Mouse (Mus musculus) left cerebral cortex, adult 6 months (tissue): ENCODE measurements around the gene Cdc20. TPM values are rescaled to one million over a fixed set of nuclear protein-coding genes. Genes with fewer than 3 reads are reported as not detected.

ENCODE experiments used
- long read RNA-seq, 2 experiments: library from polyadenylated mRNA; unstranded; transcript quantifications; one replicate each; pipeline ENCODE4 v2.0.0; 2019 to 2020
- polyA plus RNA-seq: library from polyadenylated mRNA; unstranded; fragments of <200 nt; fragmentation: Nextera tagmentation; gene quantifications from 2 replicates; pipeline ENCODE4 v1.2.3, GENCODE M21; 2021

Gene Cdc20
- polyA plus RNA-seq = 1.2 and 1.4 TPM in 2 replicates
- long read RNA-seq, experiment 1, transcript Cdc20-201 (10 exons, 1,793 nt) = major isoform, 5 of 5 reads
- long read RNA-seq, experiment 1, partial matches to known transcripts = 0 of 5 reads
- long read RNA-seq, experiment 1, other reads (novel, unspliced or antisense) = 0 of 5 reads
- long read RNA-seq, experiment 2, partial matches to known transcripts = 0 of 2 reads
- long read RNA-seq, experiment 2, other reads (novel, unspliced or antisense) = 0 of 2 reads

GRCm38 (mm10) chr4:118436820-118437603, at the start of gene Cdc20:
TSS of gene Cdc20 (minus strand) at chr4:118437352.

GRCm38 (mm10) chr4:118457345-118457975, 20.3 kb upstream of the Cdc20 start, which contains the start of gene Mpl:
TSS of gene Mpl (minus strand) at chr4:118457513.

DNA sequence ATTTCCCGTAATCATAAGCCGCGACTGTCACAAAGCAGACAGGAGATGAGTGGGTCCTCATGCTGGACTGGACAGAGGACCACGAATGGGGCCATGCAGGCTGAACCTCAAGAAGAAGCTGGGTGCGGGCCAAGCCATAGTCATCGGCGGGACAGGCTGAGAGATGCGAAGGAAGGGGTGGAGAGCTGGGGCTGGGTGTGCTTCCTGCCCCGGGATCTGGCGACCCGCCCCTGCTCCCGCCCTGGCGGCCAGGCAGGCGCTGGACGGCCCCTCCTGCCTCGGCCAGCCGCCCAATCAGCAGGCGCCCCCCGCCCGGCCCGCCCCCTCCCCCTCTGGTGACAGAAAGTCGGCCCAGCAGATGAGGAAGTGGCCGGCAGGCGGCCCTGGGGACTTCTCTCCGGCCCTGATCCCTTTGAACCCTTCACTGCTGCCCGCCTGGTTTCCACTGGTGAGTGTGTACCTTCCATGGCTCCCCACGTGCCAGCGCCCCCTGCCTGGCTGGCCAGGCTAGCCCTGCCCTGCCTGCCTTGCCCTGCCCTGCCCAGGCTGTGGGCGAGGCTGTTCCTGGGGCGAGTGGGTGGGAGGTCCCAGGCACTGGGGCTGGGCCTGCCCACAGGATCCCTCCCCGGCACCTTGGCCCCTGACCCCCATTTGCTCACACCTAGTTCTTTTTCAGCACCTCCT, 9.2 kb downstream of the Cdc20 start, which contains the start of gene Elovl1:
Gene Elovl1 (plus strand): TSS at position 326 of the 684 bp plus-strand sequence.

DNA sequence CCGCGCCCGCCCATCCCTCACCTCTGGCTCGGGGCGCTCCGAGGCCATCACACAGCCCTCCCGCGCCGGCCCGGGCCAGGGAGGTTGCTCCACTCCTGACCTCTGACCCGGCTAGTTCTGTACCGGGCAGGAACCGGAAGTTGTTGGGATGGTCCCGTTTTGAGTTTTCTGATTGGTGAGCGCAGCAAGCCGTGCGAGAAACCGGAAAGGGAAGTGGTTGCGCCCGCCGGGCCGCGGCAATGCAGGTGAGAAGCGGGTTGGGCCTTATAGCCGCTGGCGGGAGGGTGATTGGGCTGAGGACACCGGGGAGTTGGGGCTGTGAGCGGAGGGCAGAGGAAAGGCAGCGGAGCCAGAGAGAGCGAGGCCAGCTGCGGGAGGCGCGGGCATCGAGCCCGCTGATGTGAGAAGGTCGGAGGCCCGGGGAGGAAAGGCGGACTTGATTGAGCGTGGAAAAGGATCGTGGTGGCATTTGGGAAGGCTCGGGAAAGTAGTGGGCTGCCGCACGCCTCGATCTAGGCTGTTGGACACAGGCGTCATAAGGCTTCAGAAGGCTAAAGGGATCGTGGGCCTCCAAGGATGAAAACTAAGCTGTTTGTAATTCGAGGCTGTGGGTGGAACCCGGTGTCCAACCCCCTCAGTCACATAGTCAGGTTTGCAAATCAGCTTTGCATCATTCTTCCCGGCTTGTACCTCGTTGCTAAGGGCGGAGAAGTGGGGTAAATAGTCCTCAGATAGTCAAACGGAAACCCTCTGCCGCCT, 27.8 kb downstream of the Cdc20 start, which contains the start of the genes Szt2 and Med8:
Gene Szt2 (minus strand): TSS at position 132 of the 759 bp plus-strand sequence.
Gene Med8 (plus strand): TSS at position 196 of the 759 bp plus-strand sequence.

Other genes starting within 250 kb of the Cdc20 start
- 7.5 and 12.0 TPM in 2 replicates for gene Ptprf, start 145.9 kb downstream of the Cdc20 start, polyA plus RNA-seq
- 1.8 and 2.6 TPM in 2 replicates for gene Szt2, start 28.1 kb downstream of the Cdc20 start, polyA plus RNA-seq
- gene Med8, start 28.0 kb downstream of the Cdc20 start, polyA plus RNA-seq = 50.7 and 52.7 TPM in 2 replicates
- gene Elovl1, start 9.3 kb downstream of the Cdc20 start, polyA plus RNA-seq = 20.0 and 21.3 TPM in 2 replicates
- 0.59 and 1.0 TPM in 2 replicates for gene Mpl, start 20.2 kb upstream of the Cdc20 start, polyA plus RNA-seq
- 2.3 and 2.5 TPM in 2 replicates for gene Tie1, start 52.7 kb upstream of the Cdc20 start, polyA plus RNA-seq
- not detected in 2 replicates for gene 2610528J11Rik, start 89.6 kb upstream of the Cdc20 start, polyA plus RNA-seq
- 10.0 and 17.5 TPM in 2 replicates for gene Tmem125, start 106.7 kb upstream of the Cdc20 start, polyA plus RNA-seq
- gene Cfap57, start 183.4 kb upstream of the Cdc20 start, polyA plus RNA-seq = 0.35 and 0.40 TPM in 2 replicates
- gene Ebna1bp2, start 183.4 kb upstream of the Cdc20 start, polyA plus RNA-seq = 38.1 and 47.7 TPM in 2 replicates
- gene Olfr62, start 221.6 kb upstream of the Cdc20 start, polyA plus RNA-seq = not detected in 2 replicates